Mouse (Mus musculus): ENCODE measurements around the gene Rwdd2b.

- TF ChIP-seq MYC (IDR thresholded peaks at IDR 0.05; ENCODE audit: low read depth, low read length), result no peak
- TF ChIP-seq GABPA (IDR thresholded peaks at IDR 0.05; ENCODE audit: low read depth, low read length), result no peak
- no peak for TF ChIP-seq CTCF (IDR thresholded peaks at IDR 0.05 in 2 of 3, conservative IDR thresholded peaks at IDR 0.05 in 1 of 3; ENCODE audit: control insufficient read depth in 1 of 3, insufficient read depth in 1 of 3, low read depth in 2 of 3, low read length in 3 of 3, poor library complexity in 1 of 3, severe bottlenecking in 1 of 3)
- no peak for TF ChIP-seq JUND (IDR thresholded peaks at IDR 0.05; ENCODE audit: low read depth, low read length)
- no peak for TF ChIP-seq MAX (IDR thresholded peaks at IDR 0.05; ENCODE audit: low read length)
- TF ChIP-seq POLR2AphosphoS2 (IDR thresholded peaks at IDR 0.05; ENCODE audit: low read length), result no peak
Measured at GRCm38 (mm10) chr16:87434946-87435345, 5.4 kb downstream of the Rwdd2b start.
